Mouse (Mus musculus) hindbrain, embryonic 12.5 days (tissue): ENCODE results near the gene Msh6. TPM values are rescaled to one million over a fixed set of nuclear protein-coding genes. Genes with fewer than 3 reads are reported as not detected.

Experiments used
- ATAC-seq: fragments of 200-750 bp; cut with Nextera tagmentation; 2 replicates; pipeline ENCODE4 v1.8.0; 2017; ENCODE audit warnings: moderate TSS enrichment; ENCODE audit not compliant: low FRiP score
- H3K27ac ChIP-seq: fragments of 300-500 bp; sonication (generic); 2 replicates; pipeline ENCODE4 v1.5.1; 2016; ENCODE audit warnings: mild to moderate bottlenecking
- H3K27me3 ChIP-seq: fragments of 300-500 bp; sonication (generic); 2 replicates; pipeline ENCODE4 v1.6.1; 2016; ENCODE audit warnings: mild to moderate bottlenecking
- H3K36me3 ChIP-seq: fragments of 300-500 bp; sonication (generic); 2 replicates; pipeline ENCODE4 v1.6.1; 2016; ENCODE audit warnings: mild to moderate bottlenecking
- H3K4me1 ChIP-seq: fragments of 300-500 bp; sonication (generic); 2 replicates; pipeline ENCODE4 v1.6.1; 2016
- H3K4me2 ChIP-seq: fragments of 300-500 bp; sonication (generic); replicated peaks from 2 replicates; pipeline ENCODE4 v1.6.1; 2016; ENCODE audit warnings: mild to moderate bottlenecking
- H3K4me3 ChIP-seq: fragments of 300-500 bp; sonication (generic); 2 replicates; pipeline ENCODE4 v1.5.1; 2016; ENCODE audit warnings: mild to moderate bottlenecking
- H3K9ac ChIP-seq: fragments of 300-500 bp; sonication (generic); 2 replicates; pipeline ENCODE4 v1.6.1; 2016; ENCODE audit warnings: mild to moderate bottlenecking, moderate library complexity
- H3K9me3 ChIP-seq: fragments of 300-500 bp; sonication (generic); replicated peaks from 2 replicates; pipeline ENCODE4 v1.6.1; 2016; ENCODE audit warnings: mild to moderate bottlenecking
- WGBS: fragments of 180-500 bp; shearing (Covaris S2); methylation state at CpG from one replicate; pipeline ENCODE4 v1.1.7; 2016; 5-methylcytosine and 5-hydroxymethylcytosine counted together
- polyA plus RNA-seq: library from polyadenylated mRNA; unstranded; fragments of >200 nt; fragmentation: Nextera tagmentation; extraction: Ambion mirVana; gene quantifications from 2 replicates; pipeline ENCODE4 v1.2.1, GENCODE M21; 2016

The Msh6 gene
- polyA plus RNA-seq, 1 experiment from 2014 or later = 58.9 TPM

- Histone ChIP-seq H3K4me2 (no peak overlapping the region), H3K4me3 (no peak overlapping the region), H3K4me1 (0 out of 2 replicates have a peak, but pooled peaks cover 7% of the 10 kb centered on the region), H3K9ac (no peak overlapping the region), H3K36me3 (no peaks in the 10 kb centered on the region), H3K27ac (no peak overlapping the region), H3K27me3 (no peaks in the 10 kb centered on the region), H3K9me3 (no peaks in the 10 kb centered on the region)
- ATAC-seq = no peak
- 96% methylated on average over 4 of the region's 4 CpGs for WGBS
These were observed 59.6 kb downstream of the Msh6 start for GRCm38 (mm10) chr17:88034418-88034817.

Other genes starting within 250 kb of the Msh6 start
- gene Kcnk12, start 177.1 kb upstream of the Msh6 start, polyA plus RNA-seq = 0.26 and 0.58 TPM in 2 replicates
- not detected in 2 replicates for gene Rpl36-ps4, start 54.1 kb upstream of the Msh6 start, polyA plus RNA-seq
- 32.3 and 35.9 TPM in 2 replicates for gene Fbxo11, start 90.2 kb downstream of the Msh6 start, polyA plus RNA-seq